Mouse (Mus musculus) spleen, postnatal 10 days (tissue): Measurements from ENCODE around the gene Rsad2.
A peak's percentile ranks its signal among the peaks of the same experiment; 100 is the strongest.

Source experiments
- DNase-seq, 2 experiments: peaks; one replicate each; pipeline ENCODE4 v3.0.0; 2021 to 2022; ENCODE audit warnings: low spot score in 2 of 2

Gene Rsad2

GRCm38 (mm10) chr12:26456028-26456698, at the start of gene Rsad2:
Gene Rsad2 (minus strand): TSS chr12:26456452.
- DNase-seq: peak; percentile 85 to 93

- no peak for DNase-seq
Measured at GRCm38 (mm10) chr12:26501042-26501441, 44.8 kb upstream of the Rsad2 start.

- DNase-seq: no peak
Measured at GRCm38 (mm10) chr12:26489942-26490341, 33.7 kb upstream of the Rsad2 start.

- DNase-seq: no peak
Measured at GRCm38 (mm10) chr12:26488617-26489274, 32.5 kb upstream of the Rsad2 start.

- peak; percentile 33 to 53 for DNase-seq
Measured at GRCm38 (mm10) chr12:26487874-26488616, 31.8 kb upstream of the Rsad2 start.

- DNase-seq: peak; percentile 58 to 69
Measured at GRCm38 (mm10) chr12:26485738-26486580, 29.7 kb upstream of the Rsad2 start.

GRCm38 (mm10) chr12:26478196-26479004, 22.1 kb upstream of the Rsad2 start:
- DNase-seq: no peak

- DNase-seq: no peak
Measured at GRCm38 (mm10) chr12:26477198-26477597, 20.9 kb upstream of the Rsad2 start.

- DNase-seq: no peak
Measured at GRCm38 (mm10) chr12:26473746-26474145, 17.5 kb upstream of the Rsad2 start.

GRCm38 (mm10) chr12:26472770-26473481, 16.7 kb upstream of the Rsad2 start:
- DNase-seq: peak in 1 of 2 experiments; percentile 44

GRCm38 (mm10) chr12:26471376-26471775, 15.1 kb upstream of the Rsad2 start:
- DNase-seq: no peak

- no peak for DNase-seq
Measured at GRCm38 (mm10) chr12:26470042-26470409, 13.8 kb upstream of the Rsad2 start.

- peak; percentile 92 to 96 for DNase-seq
Measured at GRCm38 (mm10) chr12:26469098-26470041, 13.1 kb upstream of the Rsad2 start, which contains the start of gene Cmpk2. Gene Cmpk2 (plus strand): TSS chr12:26469204.

GRCm38 (mm10) chr12:26465600-26465999, 9.3 kb upstream of the Rsad2 start:
- DNase-seq: no peak

- DNase-seq: no peak
Measured at GRCm38 (mm10) chr12:26460091-26460490, 3.8 kb upstream of the Rsad2 start.

- DNase-seq: no peak
Measured at GRCm38 (mm10) chr12:26454682-26455081, 1.6 kb downstream of the Rsad2 start.

- no peak for DNase-seq
Measured at GRCm38 (mm10) chr12:26452951-26453350, 3.3 kb downstream of the Rsad2 start.

- peak in 1 of 2 experiments; percentile 45 for DNase-seq
Measured at GRCm38 (mm10) chr12:26451150-26451549, 5.1 kb downstream of the Rsad2 start.

- DNase-seq: no peak
Measured at GRCm38 (mm10) chr12:26449483-26449882, 6.8 kb downstream of the Rsad2 start.
